Comparison of ENCODE assay signal across 19 mouse cellular contexts in genomic region chr13:38945767-38946166, GRCm38 (mm10). TPM values are rescaled to one million over a fixed set of nuclear protein-coding genes. Genes with fewer than 3 reads are reported as not detected.
DNase-seq lines count a peak whose midpoint lies in the region; ATAC-seq and TF ChIP-seq lines count a peak whose summit lies in the region.
"Had no signal": no experiment of that assay in that cellular context is flagged by ENCODE, and none has a peak within 500 bp of the region (broad histone marks: within the 10 kb centered on the region; RNA-seq: fewer than 3 reads in every experiment).

No protein-coding gene starts in this region.

- no peak overlapping the region for H3K4me3 ChIP-seq in heart, embryonic 12.5 days
- no peak overlapping the region for H3K4me3 ChIP-seq in liver, adult 2 months (ENCODE audit: insufficient read depth, low read depth, low read length)
- H3K4me3 ChIP-seq in liver, embryonic 11.5 days (ENCODE audit: low read depth, low read length) = no peak overlapping the region
- H3K4me3 ChIP-seq: limb, embryonic 10.5 days; liver, embryonic 15.5 days; neural tube, embryonic 12.5 days had no signal

- no peaks in the 10 kb centered on the region for H3K27me3 ChIP-seq in heart, embryonic 12.5 days (replicated peaks)
- no peaks in the 10 kb centered on the region for H3K27me3 ChIP-seq in liver, adult 2 months (ENCODE audit: control insufficient read depth, insufficient read depth, low read length)
- H3K27me3 ChIP-seq in liver, embryonic 11.5 days (replicated peaks; ENCODE audit: control insufficient read depth, insufficient read depth, low read length) = no peaks in the 10 kb centered on the region
- H3K27me3 ChIP-seq: liver, embryonic 15.5 days; neural tube, embryonic 12.5 days had no signal

- no peak overlapping the region for H3K9ac ChIP-seq in heart, embryonic 12.5 days
- no peak overlapping the region for H3K9ac ChIP-seq in liver, adult 2 months (ENCODE audit: low read depth, low read length)
- no peak overlapping the region for H3K9ac ChIP-seq in liver, embryonic 11.5 days (ENCODE audit: low read depth, low read length)
- H3K9ac ChIP-seq: liver, embryonic 15.5 days; neural tube, embryonic 12.5 days had no signal

- WGBS in heart, embryonic 12.5 days = 57% methylated on average over 1 of the region's 1 CpGs
- WGBS in liver, adult 2 months = 15% methylated on average over 1 of the region's 1 CpGs
- 72% methylated on average over 1 of the region's 1 CpGs for WGBS in liver, embryonic 11.5 days

- no peaks in the 10 kb centered on the region; the same call in 1 of the 2 replicates for H3K79me2 ChIP-seq in liver, adult 2 months (ENCODE audit: control insufficient read depth, insufficient read depth, low read length)

- H3K36me3 ChIP-seq in heart, embryonic 12.5 days = peaks cover 50% of the 10 kb centered on the region
- peaks cover 47% of the 10 kb centered on the region for H3K36me3 ChIP-seq in liver, adult 2 months (ENCODE audit: control insufficient read depth, insufficient read depth, low read length)
- peaks cover 2% of the 10 kb centered on the region; the same call in 1 of the 2 replicates for H3K36me3 ChIP-seq in liver, embryonic 11.5 days (ENCODE audit: control insufficient read depth, insufficient read depth, low read length)

- H3K4me1 ChIP-seq in heart, embryonic 12.5 days (replicated peaks) = peaks cover 21% of the 10 kb centered on the region
- peaks cover 5% of the 10 kb centered on the region for H3K4me1 ChIP-seq in liver, adult 2 months (ENCODE audit: control insufficient read depth, insufficient read depth, low read length)
- H3K4me1 ChIP-seq in liver, embryonic 11.5 days (replicated peaks; ENCODE audit: control insufficient read depth, insufficient read depth, low read length) = peaks cover 4% of the 10 kb centered on the region
- H3K4me1 ChIP-seq: limb, embryonic 10.5 days; liver, embryonic 15.5 days; neural tube, embryonic 12.5 days had no signal

- no peaks in the 10 kb centered on the region for H3K9me3 ChIP-seq in heart, embryonic 12.5 days (replicated peaks)
- no peaks in the 10 kb centered on the region for H3K9me3 ChIP-seq in liver, embryonic 11.5 days (ENCODE audit: control insufficient read depth, low read length)
- H3K9me3 ChIP-seq: limb, embryonic 10.5 days; liver, embryonic 15.5 days; neural tube, embryonic 12.5 days had no signal

- H3K4me2 ChIP-seq in heart, embryonic 12.5 days = no peak overlapping the region
- no peak overlapping the region for H3K4me2 ChIP-seq in liver, embryonic 11.5 days
- H3K4me2 ChIP-seq: liver, embryonic 15.5 days; neural tube, embryonic 12.5 days had no signal

- ATAC-seq in heart, embryonic 12.5 days (ENCODE audit: insufficient number of reproducible peaks, low FRiP score) = peak; percentile 57; the same call in 1 of the 2 replicates
- ATAC-seq in liver, embryonic 11.5 days (replicated peaks; ENCODE audit: low FRiP score) = no peak
- ATAC-seq: forebrain, embryonic 14.5 days; hindbrain, postnatal 0 days had no signal

- no peak for TF ChIP-seq CTCF in liver, adult 2 months (IDR thresholded peaks at IDR 0.05; ENCODE audit: low read depth, low read length)

- H3K27ac ChIP-seq in heart, embryonic 12.5 days (ENCODE audit: poor library complexity, severe bottlenecking) = peak overlapping the region; percentile 84
- H3K27ac ChIP-seq in liver, adult 2 months (replicated peaks; ENCODE audit: insufficient read depth, low read depth, low read length) = peak overlapping the region; percentile 72
- no peak overlapping the region for H3K27ac ChIP-seq in liver, embryonic 11.5 days (ENCODE audit: low read depth, low read length)
- H3K27ac ChIP-seq: hindbrain, postnatal 0 days; limb, embryonic 10.5 days; liver, embryonic 15.5 days; neural tube, embryonic 12.5 days had no signal

- no peak for TF ChIP-seq POLR2A in liver, adult 2 months (IDR thresholded peaks at IDR 0.05; ENCODE audit: extremely low read depth, insufficient read depth, low read length)

- DNase-seq in heart, adult 9 months (ENCODE audit: low spot score in 2 of 2) = no peak
- DNase-seq in liver, adult 2 months (ENCODE audit: extremely low read depth, low read depth, low spot score) = no peak
- no peak for DNase-seq in liver, embryonic 11.5 days (ENCODE audit: low spot score)
- DNase-seq in adrenal gland, postnatal 10 days = peak; percentile 69
- DNase-seq in heart, postnatal 4 days = peak; percentile 33
- no peak for DNase-seq in spleen, postnatal 36 days (ENCODE audit: low spot score in 2 of 2)
- DNase-seq in right cerebral cortex, adult 18-20 months = no peak
- DNase-seq: B cell, adult 2 months; cerebellum, adult 9-11 months; embryo, embryonic 11 days; kidney, postnatal 4 days; layer of hippocampus, postnatal 36 days; right cerebral cortex, postnatal 25 days had no signal

RNA-seq across cellular contexts. Expression of gene Slc35b3, which starts 14.9 kb away (rescaled TPM):
- 25.0 and 26.8 TPM in 2 replicates for polyA plus RNA-seq in heart, embryonic 12.5 days (2016; fragmentation: Nextera tagmentation; extraction: Ambion mirVana)
- total RNA-seq in liver, adult 2 months (2014; rRNA removed) = 21.1 and 22.7 TPM in 2 replicates
- polyA plus RNA-seq in liver, adult 2 months (2012; rRNA removed) = 8.3 and 9.8 TPM in 2 replicates
- 24.9 TPM in 2 replicates for polyA plus RNA-seq in liver, embryonic 11.5 days (2014; fragmentation: Nextera tagmentation; extraction: Ambion mirVana)
- 10 to 100 TPM; 21.8 to 24.7 TPM for total RNA-seq in adrenal gland, postnatal 10 days (2021)
- 10 to 100 TPM; 12.3 to 13.9 TPM for total RNA-seq in heart, postnatal 4 days (2021)

Comparison
In these comparisons a context has a peak if more than half of its experiments do, and no peak if none do; other contexts are left out.
1. DNase-seq: peak in adrenal gland, postnatal 10 days (single experiment) and heart, postnatal 4 days (single experiment); none in heart, adult 9 months (0 of 2), liver, adult 2 months (single experiment), liver, embryonic 11.5 days (single experiment), spleen, postnatal 36 days (0 of 2) and right cerebral cortex, adult 18-20 months (single experiment).